Comparison of ENCODE assay signal across 9 mouse cellular contexts in the genomic region with DNA sequence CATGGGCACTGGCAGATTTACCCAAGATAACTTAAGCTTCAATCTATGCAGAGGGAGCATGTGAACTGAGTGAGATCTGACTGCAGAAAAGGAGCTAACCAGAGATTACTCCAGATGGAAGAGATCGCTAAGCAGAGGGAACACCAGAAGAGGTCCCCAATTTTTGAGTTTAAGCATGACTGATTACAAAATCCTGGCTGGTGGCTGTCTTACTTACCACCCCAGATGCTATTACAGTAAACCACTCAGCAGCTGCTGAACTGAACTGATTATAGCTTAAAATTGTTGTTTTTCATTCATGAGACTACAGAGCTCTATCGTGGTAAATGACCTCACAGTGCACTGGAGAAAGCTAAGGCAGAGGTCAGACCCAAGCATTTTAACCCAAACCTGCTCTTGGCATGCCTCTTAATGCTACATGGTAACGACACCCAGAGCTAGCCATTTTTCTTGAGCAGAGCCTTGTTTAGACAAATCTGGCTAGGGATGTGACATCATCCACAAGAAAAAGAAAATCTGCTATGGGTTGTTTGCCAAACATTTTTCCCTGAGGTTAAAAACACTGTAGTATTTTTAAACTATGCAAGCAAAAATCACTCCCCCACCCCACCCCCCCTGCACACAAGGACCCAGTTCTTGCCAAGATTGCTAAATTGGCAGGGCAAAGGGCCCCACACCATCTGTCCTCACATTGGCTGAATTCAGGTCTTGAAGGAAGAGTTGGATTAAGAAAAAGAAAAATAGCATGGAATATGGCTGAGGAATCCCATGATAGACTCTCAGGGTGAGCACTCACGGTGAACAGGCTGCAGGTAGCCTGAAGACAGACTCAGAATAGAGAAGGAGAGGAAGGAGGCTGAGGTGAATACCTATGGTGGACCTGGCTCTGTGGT. TPM values are rescaled to one million over a fixed set of nuclear protein-coding genes. Genes with fewer than 3 reads are reported as not detected.
A peak's percentile ranks its signal among the peaks of the same experiment; 100 is the strongest.
DNase-seq lines count a peak whose midpoint lies in the region; ATAC-seq lines count a peak whose summit lies in the region.
"Had no signal": no experiment of that assay in that cellular context is flagged by ENCODE, and none has a peak within 500 bp of the region (broad histone marks: within the 10 kb centered on the region; RNA-seq: fewer than 3 reads in every experiment).

No protein-coding gene starts in this region.

- peak overlapping the region; percentile 41; the same call in 1 of the 2 replicates for H3K27ac ChIP-seq in hindbrain, embryonic 15.5 days (replicated peaks)
- H3K27ac ChIP-seq in hindbrain, embryonic 12.5 days, result no peak overlapping the region
- no peak overlapping the region for H3K27ac ChIP-seq in neural tube, embryonic 15.5 days (replicated peaks)

- no peak overlapping the region for H3K9ac ChIP-seq in hindbrain, embryonic 15.5 days
- no peak overlapping the region for H3K9ac ChIP-seq in hindbrain, embryonic 12.5 days
- no peak overlapping the region for H3K9ac ChIP-seq in neural tube, embryonic 15.5 days (replicated peaks)

- WGBS in hindbrain, embryonic 15.5 days, result 52% methylated on average over 4 of the region's 4 CpGs
- WGBS in hindbrain, embryonic 12.5 days, result 70% methylated on average over 4 of the region's 4 CpGs
- 69% methylated on average over 4 of the region's 4 CpGs for WGBS in neural tube, embryonic 15.5 days

- DNase-seq in brain, adult 2 months (ENCODE audit: low read depth, low spot score), result peak; percentile 96
- peak; percentile 74 to 80 for DNase-seq in cerebellum, postnatal 36 days
- DNase-seq in layer of hippocampus, postnatal 14 days (ENCODE audit: low spot score in 2 of 2), result peak; percentile 28 to 57
- DNase-seq in urinary bladder, postnatal 36 days (ENCODE audit: low spot score in 2 of 2), result no peak
- no peak for DNase-seq in adrenal gland, postnatal 10 days
- DNase-seq: kidney, adult 11 months had no signal

- H3K27me3 ChIP-seq in hindbrain, embryonic 15.5 days, result no peaks in the 10 kb centered on the region
- no peaks in the 10 kb centered on the region for H3K27me3 ChIP-seq in hindbrain, embryonic 12.5 days
- no peaks in the 10 kb centered on the region for H3K27me3 ChIP-seq in neural tube, embryonic 15.5 days (replicated peaks)

- H3K4me2 ChIP-seq in hindbrain, embryonic 15.5 days, result no peak overlapping the region
- H3K4me2 ChIP-seq in hindbrain, embryonic 12.5 days (replicated peaks), result no peak overlapping the region
- H3K4me2 ChIP-seq in neural tube, embryonic 15.5 days, result no peak overlapping the region

- no peak overlapping the region for H3K4me3 ChIP-seq in hindbrain, embryonic 15.5 days
- H3K4me3 ChIP-seq in hindbrain, embryonic 12.5 days, result no peak overlapping the region
- H3K4me3 ChIP-seq in neural tube, embryonic 15.5 days (replicated peaks), result no peak overlapping the region

- no peaks in the 10 kb centered on the region for H3K36me3 ChIP-seq in hindbrain, embryonic 15.5 days
- H3K36me3 ChIP-seq in hindbrain, embryonic 12.5 days, result no peaks in the 10 kb centered on the region
- no peaks in the 10 kb centered on the region for H3K36me3 ChIP-seq in neural tube, embryonic 15.5 days

- no peaks in the 10 kb centered on the region for H3K9me3 ChIP-seq in hindbrain, embryonic 15.5 days
- no peaks in the 10 kb centered on the region for H3K9me3 ChIP-seq in hindbrain, embryonic 12.5 days (replicated peaks)
- H3K9me3 ChIP-seq in neural tube, embryonic 15.5 days (replicated peaks), result no peaks in the 10 kb centered on the region

- H3K4me1 ChIP-seq in hindbrain, embryonic 15.5 days (replicated peaks), result peaks cover 8% of the 10 kb centered on the region; the same call in 1 of the 2 replicates
- H3K4me1 ChIP-seq in hindbrain, embryonic 12.5 days, result 0 out of 2 replicates have a peak, but pooled peaks cover 2% of the 10 kb centered on the region
- 0 out of 2 replicates have a peak, but pooled peaks cover 5% of the 10 kb centered on the region for H3K4me1 ChIP-seq in neural tube, embryonic 15.5 days

- ATAC-seq in hindbrain, embryonic 15.5 days (ENCODE audit: low FRiP score, low read depth), result peak; percentile 69; the same call in 1 of the 2 replicates
- ATAC-seq in hindbrain, embryonic 12.5 days (ENCODE audit: low FRiP score), result no peak
- no peak for ATAC-seq in neural tube, embryonic 15.5 days (ENCODE audit: low FRiP score)

RNA-seq across cellular contexts. Expression of a gene that starts 5.4 kb away (rescaled TPM):
- 0.09 and 0.12 TPM in 2 replicates for polyA plus RNA-seq in hindbrain, embryonic 15.5 days (2015; fragmentation: Nextera tagmentation; extraction: Ambion mirVana)
- polyA plus RNA-seq in hindbrain, embryonic 12.5 days (2016; fragmentation: Nextera tagmentation; extraction: Ambion mirVana), result 0.13 and 0.32 TPM in 2 replicates
- under 1 TPM; 0.25 to 0.29 TPM for total RNA-seq in layer of hippocampus, postnatal 14 days (2021)
- under 1 TPM in 1 of 2 experiments, not detected in 1; 0.39 TPM for total RNA-seq in adrenal gland, postnatal 10 days (2021)
- 0.17 and 0.86 TPM in 2 replicates for polyA plus RNA-seq in neural tube, embryonic 15.5 days (2015; fragmentation: Nextera tagmentation; extraction: Ambion mirVana)

Comparison
In these comparisons a context has a peak if more than half of its experiments do, and no peak if none do; other contexts are left out.
1. DNase-seq: peak in brain, adult 2 months (single experiment), cerebellum, postnatal 36 days (2 of 2) and layer of hippocampus, postnatal 14 days (2 of 2); none in urinary bladder, postnatal 36 days (0 of 2) and adrenal gland, postnatal 10 days (single experiment).